Mouse (Mus musculus): ENCODE measurements around the gene Myo15.

DNA sequence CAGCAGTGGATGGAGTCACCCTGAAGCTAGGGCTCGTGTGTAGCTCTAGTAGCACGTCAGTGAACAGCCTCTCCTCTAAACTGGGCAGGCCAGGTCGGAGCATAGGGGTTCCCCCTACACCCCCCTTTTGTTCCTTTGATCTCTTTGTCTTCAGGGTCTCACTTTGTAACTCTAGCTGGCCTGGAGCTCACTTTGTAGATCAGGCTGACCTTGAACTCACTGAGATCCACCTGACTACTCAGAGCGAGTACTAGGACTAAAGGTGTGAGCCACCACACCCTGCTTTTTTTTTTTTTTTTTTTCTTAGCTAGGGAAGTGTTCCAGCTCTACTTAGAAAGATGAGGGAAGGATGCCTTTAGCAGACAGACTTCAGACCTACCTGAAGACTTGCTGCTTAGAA, 25.1 kb upstream of the Myo15 start:
- TF ChIP-seq GATA1 (IDR thresholded peaks at IDR 0.05; ENCODE audit: borderline replicate concordance, low read length): no peak
- TF ChIP-seq FLI1 (IDR thresholded peaks at IDR 0.05; ENCODE audit: low read length): no peak

All from megakaryocyte, embryonic 14.5 days (primary cell).